Mouse (Mus musculus): ENCODE results near the gene Dlg4.

DNA sequence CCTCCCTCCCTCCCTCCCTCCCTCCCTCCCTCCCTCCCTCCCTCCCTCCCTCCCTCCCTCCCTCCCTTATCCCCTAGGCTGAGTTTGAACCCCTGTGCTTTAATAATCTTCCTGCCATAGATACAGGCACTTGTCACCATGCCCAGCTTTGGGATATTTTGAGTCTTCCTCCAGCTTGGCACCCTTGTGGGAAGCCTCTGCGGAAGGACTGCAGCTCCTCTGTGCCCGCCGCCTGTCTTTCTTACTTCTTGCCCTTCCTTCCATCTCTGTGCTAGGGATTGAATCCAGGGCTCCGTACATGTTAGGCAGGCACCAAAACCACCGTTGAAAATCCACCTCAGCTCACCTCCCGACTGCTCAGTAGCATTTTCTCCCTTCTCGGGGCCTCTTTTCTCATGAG is 23.4 kb downstream of the Dlg4 start:
- no peak for TF ChIP-seq CTCF (IDR thresholded peaks at IDR 0.05 in 2 of 3, conservative IDR thresholded peaks at IDR 0.05 in 1 of 3; ENCODE audit: control insufficient read depth in 1 of 3, insufficient read depth in 1 of 3, low read depth in 2 of 3, low read length in 3 of 3, poor library complexity in 1 of 3, severe bottlenecking in 1 of 3)
- TF ChIP-seq POLR2A (IDR thresholded peaks at IDR 0.05; ENCODE audit: control insufficient read depth in 1 of 2, insufficient read depth in 1 of 2, low read depth in 1 of 2, low read length in 2 of 2, poor library complexity in 1 of 2) = no peak
- TF ChIP-seq RCOR1 (IDR thresholded peaks at IDR 0.05; ENCODE audit: low read depth, low read length) = no peak
- TF ChIP-seq CHD2 (IDR thresholded peaks at IDR 0.05; ENCODE audit: low read length) = no peak
- TF ChIP-seq POLR2AphosphoS2 (IDR thresholded peaks at IDR 0.05; ENCODE audit: low read length) = no peak
- TF ChIP-seq EP300 (IDR thresholded peaks at IDR 0.05; ENCODE audit: low read depth in 1 of 2, low read length in 2 of 2) = no peak
- no peak for TF ChIP-seq MXI1 (IDR thresholded peaks at IDR 0.05; ENCODE audit: low read depth, low read length)
- TF ChIP-seq ZKSCAN1 (IDR thresholded peaks at IDR 0.05; ENCODE audit: low read depth, low read length) = no peak
- no peak for TF ChIP-seq TAL1 (IDR thresholded peaks at IDR 0.05; ENCODE audit: low read length)
- no peak for TF ChIP-seq ETS1 (IDR thresholded peaks at IDR 0.05; ENCODE audit: low read depth, low read length)
- no peak for TF ChIP-seq MAFK (IDR thresholded peaks at IDR 0.05; ENCODE audit: borderline replicate concordance, low read depth, low read length)
- TF ChIP-seq USF1 (IDR thresholded peaks at IDR 0.05; ENCODE audit: low read depth, low read length) = no peak
- no peak for TF ChIP-seq RAD21 (IDR thresholded peaks at IDR 0.05; ENCODE audit: low read depth, low read length)
- TF ChIP-seq NELFE (IDR thresholded peaks at IDR 0.05; ENCODE audit: low read depth, low read length) = no peak

All from MEL (cell line).